Mouse (Mus musculus) stomach, embryonic 15.5 days (tissue): Measurements from ENCODE around the gene Ahnak. TPM values are rescaled to one million over a fixed set of nuclear protein-coding genes. Genes with fewer than 3 reads are reported as not detected.
A peak's percentile ranks its signal among the peaks of the same experiment; 100 is the strongest.
"Not testable (repeated sequence)": the region's sequence is repeated elsewhere in the genome, so short reads cannot be mapped to it uniquely, and the experiment has no call there.

Experiments used
- ATAC-seq: fragments of 200-750 bp; cut with Nextera tagmentation; 2 replicates; pipeline ENCODE4 v1.8.0; 2017; ENCODE audit warnings: low read depth, moderate number of reproducible peaks, moderate TSS enrichment; ENCODE audit not compliant: insufficient read depth, low FRiP score
- H3K27ac ChIP-seq: fragments of 300-500 bp; sonication (generic); 2 replicates; pipeline ENCODE4 v1.5.1; 2015; ENCODE audit warnings: mild to moderate bottlenecking, inconsistent platforms
- H3K27me3 ChIP-seq: fragments of 300-500 bp; sonication (generic); replicated peaks from 2 replicates; pipeline ENCODE4 v1.6.1; 2015; ENCODE audit warnings: inconsistent platforms
- H3K36me3 ChIP-seq: fragments of 300-500 bp; sonication (generic); 2 replicates; pipeline ENCODE4 v1.6.1; 2015; ENCODE audit warnings: inconsistent platforms
- H3K4me1 ChIP-seq: fragments of 300-500 bp; sonication (generic); 2 replicates; pipeline ENCODE4 v1.6.1; 2015; ENCODE audit warnings: inconsistent platforms
- H3K4me2 ChIP-seq: fragments of 300-500 bp; sonication (generic); 2 replicates; pipeline ENCODE4 v1.6.1; 2015; ENCODE audit warnings: mild to moderate bottlenecking, inconsistent platforms
- H3K4me3 ChIP-seq: fragments of 300-500 bp; sonication (generic); replicated peaks from 2 replicates; pipeline ENCODE4 v1.5.1; 2015; ENCODE audit warnings: inconsistent platforms
- H3K9ac ChIP-seq: fragments of 300-500 bp; sonication (generic); 2 replicates; pipeline ENCODE4 v1.6.1; 2015; ENCODE audit warnings: inconsistent platforms
- H3K9me3 ChIP-seq: fragments of 300-500 bp; sonication (generic); 2 replicates; pipeline ENCODE4 v1.6.1; 2016; ENCODE audit warnings: inconsistent platforms
- WGBS: fragments of 180-500 bp; shearing (Covaris S2); methylation state at CpG from one replicate; pipeline ENCODE4 v1.1.7; 2015; 5-methylcytosine and 5-hydroxymethylcytosine counted together
- polyA plus RNA-seq: library from polyadenylated mRNA; unstranded; fragments of >200 nt; fragmentation: Nextera tagmentation; extraction: Ambion mirVana; gene quantifications from 2 replicates; pipeline ENCODE4 v1.2.1, GENCODE M21; 2015

Gene Ahnak
- polyA plus RNA-seq, 1 experiment from 2014 or later = 43.5 TPM

- Histone ChIP-seq H3K27me3 (no peaks in the 10 kb centered on the region), H3K4me3 (no peak overlapping the region), H3K9ac (no peak overlapping the region), H3K4me2 (no peak overlapping the region), H3K9me3 (no peaks in the 10 kb centered on the region), H3K27ac (peak overlapping the region; percentile 83; the same call in 1 of the 2 replicates), H3K36me3 (peaks cover 48% of the 10 kb centered on the region), H3K4me1 (peaks cover 16% of the 10 kb centered on the region; the same call in 1 of the 2 replicates)
- 91% methylated on average over 9 of the region's 9 CpGs for WGBS
- no peak for ATAC-seq
These were observed 36.8 kb upstream of the Ahnak start for GRCm38 (mm10) chr19:8952241-8952640.

GRCm38 (mm10) chr19:8953135-8954039 is 35.7 kb upstream of the Ahnak start, which contains the start of gene Tut1:
Tut1 (plus strand) TSS chr19:8953847.
- H3K4me3 ChIP-seq = peak within 1 kb of the TSS; percentile 92
- 3% methylated on average over 46 of the region's 46 CpGs for WGBS
- peaks cover 36% of the 10 kb centered on the region for H3K36me3 ChIP-seq

GRCm38 (mm10) chr19:8954171-8954570 is 34.9 kb upstream of the Ahnak start:
- H3K36me3 ChIP-seq = peaks cover 31% of the 10 kb centered on the region

More at GRCm38 (mm10) chr19:8953135-8954039, 35.7 kb upstream of the Ahnak start, which contains the start of gene Tut1:
- peaks cover 16% of the 10 kb centered on the region; the same call in 1 of the 2 replicates for H3K4me1 ChIP-seq
- no peaks in the 10 kb centered on the region for H3K9me3 ChIP-seq
- H3K9ac ChIP-seq = peak within 1 kb of the TSS; percentile 77
- no peaks in the 10 kb centered on the region for H3K27me3 ChIP-seq
- ATAC-seq = peak; percentile 95
- peak within 1 kb of the TSS; percentile 83 for H3K27ac ChIP-seq
- H3K4me2 ChIP-seq = peak within 1 kb of the TSS; percentile 79

GRCm38 (mm10) chr19:8962256-8962655 is 26.8 kb upstream of the Ahnak start:
- no peak overlapping the region for H3K9ac ChIP-seq
- WGBS = 81% methylated on average over 2 of the region's 2 CpGs
- H3K27me3 ChIP-seq = no peaks in the 10 kb centered on the region
- peaks cover 62% of the 10 kb centered on the region for H3K36me3 ChIP-seq
- no peak for ATAC-seq
- no peak overlapping the region for H3K4me3 ChIP-seq
- no peak overlapping the region for H3K4me2 ChIP-seq
- H3K27ac ChIP-seq = no peak overlapping the region
- H3K4me1 ChIP-seq = peaks cover 6% of the 10 kb centered on the region; the same call in 1 of the 2 replicates
- no peaks in the 10 kb centered on the region for H3K9me3 ChIP-seq

More at GRCm38 (mm10) chr19:8954171-8954570, 34.9 kb upstream of the Ahnak start:
- ATAC-seq = no peak
- Histone ChIP-seq H3K4me3 (peak overlapping the region; percentile 92), H3K4me1 (peaks cover 16% of the 10 kb centered on the region; the same call in 1 of the 2 replicates), H3K9ac (peak overlapping the region; percentile 77), H3K27ac (peak overlapping the region; percentile 82), H3K9me3 (no peaks in the 10 kb centered on the region), H3K4me2 (peak overlapping the region; percentile 79), H3K27me3 (no peaks in the 10 kb centered on the region)
- WGBS = 10% methylated on average over 9 of the region's 9 CpGs

- 83% methylated on average over 11 of the region's 11 CpGs for WGBS
- ATAC-seq = no peak
- H3K9me3 ChIP-seq = no peaks in the 10 kb centered on the region
- no peaks in the 10 kb centered on the region for H3K27me3 ChIP-seq
- peaks cover 6% of the 10 kb centered on the region; the same call in 1 of the 2 replicates for H3K4me1 ChIP-seq
- no peak overlapping the region for H3K27ac ChIP-seq
- H3K4me3 ChIP-seq = no peak overlapping the region
- no peak overlapping the region for H3K4me2 ChIP-seq
- H3K9ac ChIP-seq = no peak overlapping the region
- H3K36me3 ChIP-seq = peaks cover 60% of the 10 kb centered on the region
These were observed 24.0 kb upstream of the Ahnak start for GRCm38 (mm10) chr19:8965075-8965474.

GRCm38 (mm10) chr19:8965771-8966170 is 23.3 kb upstream of the Ahnak start:
- Histone ChIP-seq H3K9me3 (no peaks in the 10 kb centered on the region), H3K36me3 (peaks cover 60% of the 10 kb centered on the region), H3K4me3 (peak overlapping the region; percentile 82), H3K4me1 (peaks cover 6% of the 10 kb centered on the region; the same call in 1 of the 2 replicates), H3K27ac (peak overlapping the region; percentile 95), H3K9ac (0 out of 2 replicates have a peak overlapping the region, but pooled peaks have one; percentile 26), H3K4me2 (peak overlapping the region; percentile 60), H3K27me3 (no peaks in the 10 kb centered on the region)
- WGBS = 68% methylated on average over 8 of the region's 8 CpGs
- ATAC-seq = no peak

GRCm38 (mm10) chr19:8966198-8966589 is 22.9 kb upstream of the Ahnak start:
- Histone ChIP-seq H3K4me1 (peaks cover 6% of the 10 kb centered on the region; the same call in 1 of the 2 replicates), H3K27me3 (no peaks in the 10 kb centered on the region), H3K36me3 (peaks cover 62% of the 10 kb centered on the region), H3K9me3 (no peaks in the 10 kb centered on the region), H3K4me3 (peak overlapping the region; percentile 82), H3K4me2 (peak overlapping the region; percentile 60), H3K9ac (peak overlapping the region; percentile 53; the same call in 1 of the 2 replicates), H3K27ac (peak overlapping the region; percentile 95)
- 29% methylated on average over 5 of the region's 5 CpGs for WGBS
- no peak for ATAC-seq

GRCm38 (mm10) chr19:8966590-8967372 is 22.3 kb upstream of the Ahnak start, which contains the start of gene Eef1g:
Eef1g (plus strand) TSS chr19:8967041.
- Histone ChIP-seq H3K4me1 (peaks cover 6% of the 10 kb centered on the region; the same call in 1 of the 2 replicates), H3K27me3 (no peaks in the 10 kb centered on the region), H3K9ac (peak within 1 kb of the TSS; percentile 87), H3K9me3 (no peaks in the 10 kb centered on the region), H3K4me3 (peak within 1 kb of the TSS; percentile 82), H3K36me3 (peaks cover 62% of the 10 kb centered on the region), H3K27ac (peak within 1 kb of the TSS; percentile 95), H3K4me2 (peak within 1 kb of the TSS; percentile 78)
- under 1% methylated on average over 52 of the region's 52 CpGs for WGBS
- peak; percentile 99 for ATAC-seq

- Histone ChIP-seq H3K4me3 (peak overlapping the region; percentile 82), H3K4me2 (peak overlapping the region; percentile 78), H3K36me3 (peaks cover 63% of the 10 kb centered on the region), H3K9ac (peak overlapping the region; percentile 87), H3K4me1 (peaks cover 6% of the 10 kb centered on the region; the same call in 1 of the 2 replicates), H3K27me3 (no peaks in the 10 kb centered on the region), H3K27ac (peak overlapping the region; percentile 72), H3K9me3 (no peaks in the 10 kb centered on the region)
- ATAC-seq = no peak
- under 1% methylated on average over 8 of the region's 8 CpGs for WGBS
These were observed 21.7 kb upstream of the Ahnak start for GRCm38 (mm10) chr19:8967373-8967743.

- WGBS = 2% methylated on average over 9 of the region's 9 CpGs
- peak overlapping the region; percentile 72; the same call in 1 of the 2 replicates for H3K27ac ChIP-seq
These were observed 21.2 kb upstream of the Ahnak start for GRCm38 (mm10) chr19:8967893-8968292.

GRCm38 (mm10) chr19:8972491-8972890 is 16.6 kb upstream of the Ahnak start:
- WGBS = 74% methylated on average over 8 of the region's 8 CpGs
- H3K4me1 ChIP-seq = not testable (repeated sequence)

More at GRCm38 (mm10) chr19:8967893-8968292, 21.2 kb upstream of the Ahnak start:
- peaks cover 63% of the 10 kb centered on the region for H3K36me3 ChIP-seq
- H3K9ac ChIP-seq = peak overlapping the region; percentile 87
- peak overlapping the region; percentile 78 for H3K4me2 ChIP-seq
- ATAC-seq = no peak
- H3K27me3 ChIP-seq = no peaks in the 10 kb centered on the region
- peak overlapping the region; percentile 82 for H3K4me3 ChIP-seq
- no peaks in the 10 kb centered on the region for H3K9me3 ChIP-seq
- peaks cover 6% of the 10 kb centered on the region; the same call in 1 of the 2 replicates for H3K4me1 ChIP-seq

More at GRCm38 (mm10) chr19:8972491-8972890, 16.6 kb upstream of the Ahnak start:
- not testable (repeated sequence) for H3K9ac ChIP-seq, H3K4me2 ChIP-seq, H3K4me3 ChIP-seq, H3K27ac ChIP-seq, H3K27me3 ChIP-seq, ATAC-seq, H3K9me3 ChIP-seq
- H3K36me3 ChIP-seq = peaks cover 69% of the 10 kb centered on the region
